Mouse (Mus musculus): ENCODE data around the gene Myd88.
"Not testable (repeated sequence)": the region's sequence is repeated elsewhere in the genome, so short reads cannot be mapped to it uniquely, and the experiment has no call there.

DNA sequence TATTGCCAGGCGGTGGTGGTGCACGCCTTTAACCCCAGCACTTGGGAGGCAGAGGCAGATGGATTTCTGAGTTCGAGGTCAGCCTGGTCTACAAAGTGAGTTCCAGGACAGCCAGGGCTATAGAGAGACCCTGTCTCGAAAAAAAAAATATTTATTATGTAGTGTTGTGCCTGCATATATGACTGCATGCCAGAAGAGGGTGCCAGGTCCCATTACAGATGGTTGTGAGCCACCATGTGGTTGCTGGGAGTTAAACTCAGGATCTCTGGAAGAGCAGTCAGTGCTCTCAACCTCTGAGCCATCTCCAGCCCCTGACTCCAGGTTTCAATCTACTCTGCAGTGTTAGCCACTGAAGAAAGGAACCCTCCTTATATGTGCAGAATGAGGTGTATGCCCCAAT is 29.6 kb upstream of the Myd88 start:
- not testable (repeated sequence) for TF ChIP-seq CTCF (IDR thresholded peaks at IDR 0.05; ENCODE audit: borderline replicate concordance, insufficient read depth, low read length); POLR2A (IDR thresholded peaks at IDR 0.05; ENCODE audit: low read depth, low read length)
